Mouse (Mus musculus): ENCODE data around the gene Gfi1b.

Gfi1b gene
- long read RNA-seq, experiment 1 = 0 reads
- long read RNA-seq, experiment 2 = 0 reads

DNA sequence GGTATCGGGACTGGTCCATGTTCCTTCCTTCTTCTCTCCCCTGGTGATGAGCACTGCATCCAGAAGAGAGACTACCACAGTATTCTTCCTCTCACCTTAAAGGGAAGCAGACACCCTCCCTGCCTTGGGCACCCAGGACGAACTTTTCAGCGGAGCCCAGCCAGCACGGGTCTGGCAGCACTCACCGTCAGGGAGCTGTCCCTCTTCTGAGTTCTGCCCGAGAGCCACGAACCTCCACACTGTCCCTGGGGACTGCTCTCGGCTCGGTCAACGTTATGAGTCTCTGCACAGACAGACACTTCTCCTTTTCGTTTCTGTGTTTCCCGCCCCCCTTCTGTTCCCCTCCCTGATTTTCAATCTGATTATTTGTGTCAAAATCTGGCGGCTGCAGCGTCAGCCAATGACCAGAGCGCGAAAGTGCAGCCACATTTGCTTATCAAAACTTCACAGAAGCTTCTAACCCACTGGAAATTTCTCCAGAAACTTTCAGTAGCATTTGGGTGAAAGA lies at the start of gene Gfi1b:
TSS of gene Gfi1b (minus strand) at position 319 of the 508 bp plus-strand sequence.
- intact Hi-C loops (cut with DNase I) = loop anchor here (2.0 kb wide), 1 partner anchor 29 kb away; no protein-coding TSS in a partner anchor

GRCm38 (mm10) chr2:28671438-28671837 lies 49.7 kb upstream of the Gfi1b start:
- intact Hi-C loops (cut with DNase I) = no loop called here

- intact Hi-C loops (cut with DNase I) = no loop called here
Measured at GRCm38 (mm10) chr2:28665818-28666217, 44.0 kb upstream of the Gfi1b start.

DNA sequence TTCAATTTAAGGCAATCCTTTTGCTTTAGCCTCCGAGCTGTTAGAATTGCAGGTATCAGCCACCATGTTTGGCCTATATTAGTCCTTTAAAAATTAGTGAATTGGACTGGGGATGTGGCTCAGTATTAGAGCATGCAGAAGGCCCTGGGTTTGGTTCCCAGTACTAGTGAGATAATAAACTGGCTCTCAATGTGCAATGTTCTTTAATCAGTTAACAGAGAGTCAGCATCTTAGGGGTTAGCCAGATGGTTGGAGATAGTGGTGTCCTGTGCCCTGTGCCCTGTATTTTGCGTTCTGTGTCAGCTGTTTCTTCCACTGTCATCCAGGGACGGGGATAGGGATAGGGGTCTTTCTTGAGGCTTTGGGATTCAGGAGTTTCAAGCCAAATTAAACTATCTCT lies 41.1 kb upstream of the Gfi1b start:
- intact Hi-C loops (cut with DNase I) = no loop called here

GRCm38 (mm10) chr2:28656216-28656615 lies 34.4 kb upstream of the Gfi1b start:
- intact Hi-C loops (cut with DNase I) = no loop called here

- intact Hi-C loops (cut with DNase I) = no loop called here
Measured at GRCm38 (mm10) chr2:28654295-28654694, 32.5 kb upstream of the Gfi1b start.

- intact Hi-C loops (cut with DNase I) = no loop called here
Measured at GRCm38 (mm10) chr2:28653351-28653750, 31.6 kb upstream of the Gfi1b start.

GRCm38 (mm10) chr2:28650526-28650925 lies 28.7 kb upstream of the Gfi1b start:
- intact Hi-C loops (cut with DNase I) = no loop called here

GRCm38 (mm10) chr2:28643081-28643480 lies 21.3 kb upstream of the Gfi1b start:
- intact Hi-C loops (cut with DNase I) = no loop called here

DNA sequence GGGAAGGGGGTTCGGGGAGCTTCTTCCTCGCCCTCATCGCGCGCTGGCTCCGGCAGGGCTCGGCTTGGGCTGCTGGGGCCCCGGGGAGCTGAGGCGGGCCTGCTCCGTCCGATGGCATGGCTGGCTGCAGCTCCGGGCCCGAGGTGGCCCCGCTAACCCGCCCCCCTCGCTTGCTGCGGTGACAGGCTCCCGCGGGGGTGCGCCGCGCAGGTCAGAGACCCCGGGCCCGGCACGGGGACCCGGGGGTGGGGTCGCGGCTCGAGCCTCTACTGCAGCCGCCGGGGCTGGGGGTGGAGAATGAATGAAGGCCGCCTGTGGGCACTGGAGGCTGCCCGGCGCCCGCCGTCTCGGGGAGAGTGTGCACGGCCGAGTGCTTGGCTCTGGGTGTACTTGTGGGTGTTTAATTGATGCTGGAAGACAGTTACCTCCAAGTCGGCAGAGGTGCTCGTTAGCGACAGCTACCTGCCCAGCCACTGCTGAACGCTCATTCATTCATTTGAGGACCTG lies 19.7 kb upstream of the Gfi1b start:
- intact Hi-C loops (cut with DNase I) = no loop called here

GRCm38 (mm10) chr2:28640461-28641424 lies 19.0 kb upstream of the Gfi1b start, which contains the start of gene Tsc1:
Tsc1 (plus strand) TSS chr2:28641228.
- intact Hi-C loops (cut with DNase I) = no loop called here

GRCm38 (mm10) chr2:28639794-28640193 lies 18.0 kb upstream of the Gfi1b start:
- intact Hi-C loops (cut with DNase I) = no loop called here

- intact Hi-C loops (cut with DNase I) = no loop called here
Measured at GRCm38 (mm10) chr2:28638886-28639285, 17.1 kb upstream of the Gfi1b start.

GRCm38 (mm10) chr2:28638352-28638751 lies 16.6 kb upstream of the Gfi1b start:
- intact Hi-C loops (cut with DNase I) = no loop called here

GRCm38 (mm10) chr2:28637106-28637845 lies 15.5 kb upstream of the Gfi1b start:
- intact Hi-C loops (cut with DNase I) = no loop called here

DNA sequence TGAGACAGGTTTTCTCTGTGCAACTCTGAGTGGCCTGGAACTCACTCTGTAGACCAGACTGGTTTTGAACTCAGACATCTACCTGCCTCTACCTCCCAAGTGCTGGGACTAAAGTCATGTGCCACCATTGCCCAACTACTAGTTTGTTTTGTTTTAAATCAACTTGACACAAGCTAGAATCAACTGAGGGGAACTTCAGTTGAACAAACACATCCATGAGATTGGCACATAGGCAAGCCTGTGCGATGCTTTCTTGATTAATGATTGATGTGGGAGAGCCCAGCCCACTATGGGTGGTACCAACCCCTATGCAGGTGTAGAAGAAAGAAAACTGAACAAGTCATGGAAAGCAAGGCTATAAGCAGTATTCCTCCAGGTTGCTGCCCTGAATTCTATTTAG lies 13.4 kb upstream of the Gfi1b start:
- intact Hi-C loops (cut with DNase I) = no loop called here

DNA sequence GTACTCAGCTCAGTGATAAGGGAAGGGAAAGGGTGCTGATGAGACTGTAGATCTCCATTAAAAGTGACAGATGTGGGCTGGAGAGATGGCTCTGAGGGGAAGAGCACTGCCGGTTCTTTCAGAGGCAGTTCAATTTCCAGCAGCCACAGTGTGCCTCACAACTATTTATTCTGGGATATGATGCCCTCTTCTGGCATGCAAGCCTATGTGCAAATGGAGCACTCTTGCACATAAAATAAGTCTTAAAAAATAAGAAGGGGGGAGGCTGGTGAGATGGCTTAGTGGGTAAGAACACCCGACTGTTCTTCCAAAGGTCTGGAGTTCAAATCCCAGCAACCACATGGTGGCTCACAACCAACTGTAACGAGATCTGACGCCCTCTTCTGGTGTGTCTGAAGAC lies 11.4 kb upstream of the Gfi1b start:
- intact Hi-C loops (cut with DNase I) = no loop called here

GRCm38 (mm10) chr2:28632626-28633025 lies 10.8 kb upstream of the Gfi1b start:
- intact Hi-C loops (cut with DNase I) = no loop called here

- intact Hi-C loops (cut with DNase I) = no loop called here
Measured at GRCm38 (mm10) chr2:28629911-28630381, 8.2 kb upstream of the Gfi1b start.

DNA sequence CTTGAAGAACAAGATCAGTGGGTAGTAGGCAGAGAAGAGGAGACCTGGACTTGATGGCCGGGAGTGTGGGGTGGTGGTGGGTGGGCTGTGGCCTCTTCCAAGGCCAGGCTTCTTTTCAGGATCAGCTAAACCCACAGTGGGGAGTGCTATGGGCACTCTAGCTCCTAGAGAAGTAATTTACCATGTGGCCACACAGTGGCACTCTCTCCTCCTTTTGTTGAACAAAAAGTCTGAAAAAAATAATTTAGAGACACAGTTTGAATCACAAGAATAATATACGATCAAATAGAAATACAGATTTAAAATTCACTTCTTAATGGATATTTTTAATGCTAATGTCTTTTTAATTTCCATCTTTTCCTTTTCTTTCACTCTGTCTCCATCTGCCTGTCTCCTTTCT lies 6.3 kb upstream of the Gfi1b start:
- intact Hi-C loops (cut with DNase I) = no loop called here

GRCm38 (mm10) chr2:28626038-28626437 lies 4.3 kb upstream of the Gfi1b start:
- intact Hi-C loops (cut with DNase I) = no loop called here

GRCm38 (mm10) chr2:28624870-28625269 lies 3.1 kb upstream of the Gfi1b start:
- intact Hi-C loops (cut with DNase I) = no loop called here

All from adrenal gland (tissue).